Mouse (Mus musculus) liver, embryonic 14.5 days (tissue): ENCODE measurements at regions not wholly inside any gene's neighbourhood (a gene's known extent, or its start where the extent isn't known, plus 50 kb on each side); places are given as distances from the start of the nearest gene placed in this dataset.

ENCODE experiments used
- ATAC-seq: fragments of 200-750 bp; cut with Nextera tagmentation; 2 replicates; pipeline ENCODE4 v1.8.0; 2017; ENCODE audit warnings: moderate number of reproducible peaks, mild to moderate bottlenecking, moderate library complexity; ENCODE audit not compliant: insufficient read depth
- DNase-seq, 3 experiments: peaks; one replicate each; pipeline ENCODE4 v3.0.0-alpha.2; 2012 to 2013; ENCODE audit warnings: low read depth in 3 of 3, low spot score in 3 of 3
- H3K27ac ChIP-seq: fragments of 300-500 bp; sonication (generic); 2 replicates; pipeline ENCODE4 v1.5.1; 2014; ENCODE audit warnings: moderate library complexity, mild to moderate bottlenecking, control low read depth, inconsistent platforms
- H3K27me3 ChIP-seq: fragments of 300-500 bp; sonication (generic); 2 replicates; pipeline ENCODE4 v1.6.1; 2014; ENCODE audit warnings: mild to moderate bottlenecking, low read length, moderate library complexity; ENCODE audit not compliant: control insufficient read depth, insufficient read depth
- H3K36me3 ChIP-seq: fragments of 300-500 bp; sonication (generic); replicated peaks from 2 replicates; pipeline ENCODE4 v1.6.1; 2014; ENCODE audit warnings: low read depth; ENCODE audit not compliant: control insufficient read depth, insufficient read depth
- H3K4me1 ChIP-seq, 2 experiments: fragments of 200-500 bp in 1 of 2; fragments of 300-500 bp in 1 of 2; sonication (generic) in 1 of 2; replicated peaks; 2 replicates each; pipeline ENCODE4 v1.6.1; 2012 to 2014; ENCODE audit warnings: antibody characterized with exemption in 1 of 2, inconsistent platforms in 1 of 2, low read length in 1 of 2; ENCODE audit not compliant: control insufficient read depth in 2 of 2, insufficient read depth in 2 of 2
- H3K4me2 ChIP-seq: fragments of 300-500 bp; sonication (generic); 2 replicates; pipeline ENCODE4 v1.6.1; 2014; ENCODE audit warnings: low read depth, mild to moderate bottlenecking, control low read depth, moderate library complexity
- H3K4me3 ChIP-seq, 2 experiments: fragments of 200-500 bp in 1 of 2; fragments of 300-500 bp in 1 of 2; sonication (generic) in 1 of 2; 2 replicates each; pipeline ENCODE4 v1.5.1; 2012 to 2014; ENCODE audit warnings: low read depth in 2 of 2, low read length in 2 of 2, mild to moderate bottlenecking in 2 of 2, control low read depth in 1 of 2, inconsistent platforms in 1 of 2, moderate library complexity in 1 of 2; ENCODE audit not compliant: insufficient read depth in 1 of 2
- H3K9ac ChIP-seq: fragments of 300-500 bp; sonication (generic); replicated peaks from 2 replicates; pipeline ENCODE4 v1.6.1; 2014; ENCODE audit warnings: mild to moderate bottlenecking, control low read depth, moderate library complexity
- H3K9me3 ChIP-seq: fragments of 300-500 bp; sonication (generic); 2 replicates; pipeline ENCODE4 v1.6.1; 2016; ENCODE audit warnings: low read length, mixed read lengths; ENCODE audit not compliant: control insufficient read depth
- CTCF ChIP-seq: IDR thresholded peaks from 2 replicates; pipeline ENCODE4 v1.5.1; 2016; ENCODE audit warnings: antibody characterized with exemption, low read depth, control low read depth
- EP300 ChIP-seq: IDR thresholded peaks from 2 replicates; pipeline ENCODE4 v1.6.1; 2016; ENCODE audit warnings: antibody characterized with exemption, low read depth
- WGBS: fragments of 180-500 bp; shearing (Covaris S2); extraction: QIAGEN DNeasy Blood & Tissue Kit; methylation state at CpG from one replicate; pipeline ENCODE4 v1.1.7; 2014; ENCODE audit not compliant: insufficient replicate concordance; 5-methylcytosine and 5-hydroxymethylcytosine counted together

DNA sequence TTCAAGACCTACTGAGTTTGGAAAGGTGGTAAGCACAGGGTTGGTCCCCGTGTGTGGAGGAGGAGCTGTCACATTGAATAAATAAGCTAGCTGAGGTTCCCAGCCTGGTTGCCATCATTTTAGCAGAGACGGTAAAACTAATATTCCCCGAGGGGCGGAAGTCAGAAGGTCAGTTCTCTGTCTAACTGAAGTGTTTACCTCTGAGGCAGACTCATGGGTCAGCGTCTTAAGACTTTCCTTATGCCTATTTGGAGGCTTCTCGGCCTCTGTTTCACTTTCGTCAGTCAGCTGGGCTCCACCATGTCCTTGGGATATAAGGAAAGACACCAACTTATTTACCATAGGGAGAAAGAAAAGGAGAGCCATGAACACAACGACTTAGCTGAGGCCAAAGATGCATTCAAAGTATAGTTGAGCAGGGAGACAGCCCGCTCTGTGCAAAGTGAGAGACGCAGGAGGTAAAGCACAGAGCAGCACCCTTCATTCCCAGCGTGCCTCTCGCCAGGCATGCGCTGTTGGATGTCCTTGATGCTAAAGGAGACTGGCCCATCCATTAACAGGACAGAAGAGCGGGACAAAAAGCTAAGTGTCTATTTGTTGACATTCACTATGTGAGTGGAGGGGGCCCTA lies 116.0 kb downstream of the Olfr267 start:
- no peak for TF ChIP-seq EP300
- no peak for TF ChIP-seq CTCF
- H3K27ac ChIP-seq = no peak overlapping the region
- H3K36me3 ChIP-seq = no peaks in the 10 kb centered on the region
- no peaks in the 10 kb centered on the region for H3K27me3 ChIP-seq
- no peak overlapping the region for H3K4me2 ChIP-seq
- ATAC-seq = no peak
- no peak for DNase-seq
- H3K9me3 ChIP-seq = no peaks in the 10 kb centered on the region
- no peak overlapping the region for H3K4me3 ChIP-seq
- no peaks in the 10 kb centered on the region for H3K4me1 ChIP-seq
- WGBS = 69% methylated on average over 14 of the region's 14 CpGs
- H3K9ac ChIP-seq = no peak overlapping the region

GRCm38 (mm10) chr4:58670906-58671250 lies 116.6 kb downstream of the Olfr267 start:
- Histone ChIP-seq H3K4me1 (no peaks in the 10 kb centered on the region), H3K36me3 (no peaks in the 10 kb centered on the region), H3K9ac (no peak overlapping the region), H3K27me3 (no peaks in the 10 kb centered on the region), H3K27ac (no peak overlapping the region), H3K4me3 (no peak overlapping the region), H3K9me3 (no peaks in the 10 kb centered on the region), H3K4me2 (no peak overlapping the region)
- ATAC-seq (no peak), DNase-seq (no peak)
- WGBS = 48% methylated on average over 6 of the region's 6 CpGs
- TF ChIP-seq EP300 (no peak), CTCF (no peak)

- Histone ChIP-seq H3K27ac (no peak overlapping the region), H3K4me1 (no peaks in the 10 kb centered on the region), H3K27me3 (no peaks in the 10 kb centered on the region), H3K4me2 (no peak overlapping the region), H3K9me3 (no peaks in the 10 kb centered on the region), H3K9ac (no peak overlapping the region), H3K36me3 (no peaks in the 10 kb centered on the region), H3K4me3 (no peak overlapping the region)
- TF ChIP-seq EP300 (no peak), CTCF (no peak)
- ATAC-seq (no peak), DNase-seq (no peak)
- 64% methylated on average over 15 of the region's 15 CpGs for WGBS
Observed at GRCm38 (mm10) chr4:58670107-58670905, 116.6 kb upstream of the Lpar1 start.

- 51% methylated on average over 8 of the region's 8 CpGs for WGBS
Observed at GRCm38 (mm10) chr4:58668368-58669153, 114.9 kb upstream of the Lpar1 start.

GRCm38 (mm10) chr4:58663628-58664205 lies 110.0 kb upstream of the Lpar1 start:
- no peak overlapping the region for H3K4me3 ChIP-seq

More at GRCm38 (mm10) chr4:58668368-58669153, 114.9 kb upstream of the Lpar1 start:
- H3K4me3 ChIP-seq = no peak overlapping the region
- no peaks in the 10 kb centered on the region for H3K36me3 ChIP-seq
- no peak overlapping the region for H3K27ac ChIP-seq
- no peaks in the 10 kb centered on the region for H3K9me3 ChIP-seq
- no peaks in the 10 kb centered on the region for H3K27me3 ChIP-seq
- DNase-seq = no peak
- H3K4me2 ChIP-seq = no peak overlapping the region
- no peak for ATAC-seq
- TF ChIP-seq EP300 (no peak), CTCF (no peak)
- no peak overlapping the region for H3K9ac ChIP-seq
- H3K4me1 ChIP-seq = no peaks in the 10 kb centered on the region

More at GRCm38 (mm10) chr4:58663628-58664205, 110.0 kb upstream of the Lpar1 start:
- H3K9me3 ChIP-seq = no peaks in the 10 kb centered on the region
- no peaks in the 10 kb centered on the region for H3K4me1 ChIP-seq
- TF ChIP-seq EP300 = no peak
- TF ChIP-seq CTCF = no peak
- no peak overlapping the region for H3K9ac ChIP-seq
- ATAC-seq (no peak), DNase-seq (no peak)
- no peaks in the 10 kb centered on the region for H3K36me3 ChIP-seq
- no peak overlapping the region for H3K4me2 ChIP-seq
- WGBS = 56% methylated on average over 6 of the region's 6 CpGs
- H3K27ac ChIP-seq = no peak overlapping the region
- H3K27me3 ChIP-seq = no peaks in the 10 kb centered on the region
